Mouse (Mus musculus) bone marrow, adult 2 months (tissue): ENCODE data around the gene Gins3.

Experiments
- CTCF ChIP-seq: fragments of 200-500 bp; IDR thresholded peaks from 2 replicates; pipeline ENCODE4 v1.5.1; 2011; ENCODE audit warnings: low read length, control low read depth; ENCODE audit not compliant: control insufficient read depth, insufficient read depth
- POLR2A ChIP-seq: fragments of 200-500 bp; IDR thresholded peaks from 2 replicates; pipeline ENCODE4 v1.6.1; 2011; ENCODE audit warnings: low read depth, mild to moderate bottlenecking, control low read depth, low read length, borderline replicate concordance; ENCODE audit not compliant: control insufficient read depth

DNA sequence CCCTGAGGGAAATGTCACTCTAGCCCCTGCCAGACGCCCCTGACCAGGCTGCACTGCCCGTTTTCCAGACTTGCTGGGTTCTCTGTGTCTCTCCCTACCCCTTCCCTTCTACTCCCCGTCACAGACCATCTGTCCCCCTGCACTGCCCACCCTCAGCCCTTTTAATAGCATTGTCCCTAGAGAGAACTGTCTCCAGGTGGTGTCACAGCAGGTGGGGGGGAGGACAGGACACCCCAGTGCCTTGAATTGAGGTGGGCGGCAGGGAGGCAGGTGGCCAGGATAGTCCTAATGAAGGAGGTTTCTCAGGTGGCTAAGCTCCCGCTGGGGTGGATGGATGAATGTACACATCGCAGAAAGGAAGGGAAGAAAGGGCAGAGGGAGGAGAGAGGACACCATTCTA is 61.4 kb downstream of the Gins3 start:
- no peak for TF ChIP-seq CTCF
- TF ChIP-seq POLR2A: no peak
